Mouse (Mus musculus) ZHBTc4 (cell line): ENCODE data around the gene March9.
A peak's percentile ranks its signal among the peaks of the same experiment; 100 is the strongest.
"Not testable (repeated sequence)": the region's sequence is repeated elsewhere in the genome, so short reads cannot be mapped to it uniquely, and the experiment has no call there.

ENCODE experiments used
- DNase-seq: peaks from one replicate; pipeline ENCODE4 v3.0.0-alpha.2; 2011; ENCODE audit warnings: low read depth, low spot score

Gene March9

GRCm38 (mm10) chr10:127063239-127063872, 3.4 kb upstream of the March9 start, which contains the start of gene Cdk4:
Gene Cdk4, plus strand, starts transcription at chr10:127063534.
- DNase-seq = peak; percentile 99

- DNase-seq = no peak
Measured at GRCm38 (mm10) chr10:127062503-127062902, 2.5 kb upstream of the March9 start.

- not testable (repeated sequence) for DNase-seq
Measured at GRCm38 (mm10) chr10:127062101-127062500, 2.1 kb upstream of the March9 start.

- no peak for DNase-seq
Measured at GRCm38 (mm10) chr10:127061513-127061912, 1.5 kb upstream of the March9 start.

GRCm38 (mm10) chr10:127061085-127061484, 1.1 kb upstream of the March9 start:
- DNase-seq = no peak

DNA sequence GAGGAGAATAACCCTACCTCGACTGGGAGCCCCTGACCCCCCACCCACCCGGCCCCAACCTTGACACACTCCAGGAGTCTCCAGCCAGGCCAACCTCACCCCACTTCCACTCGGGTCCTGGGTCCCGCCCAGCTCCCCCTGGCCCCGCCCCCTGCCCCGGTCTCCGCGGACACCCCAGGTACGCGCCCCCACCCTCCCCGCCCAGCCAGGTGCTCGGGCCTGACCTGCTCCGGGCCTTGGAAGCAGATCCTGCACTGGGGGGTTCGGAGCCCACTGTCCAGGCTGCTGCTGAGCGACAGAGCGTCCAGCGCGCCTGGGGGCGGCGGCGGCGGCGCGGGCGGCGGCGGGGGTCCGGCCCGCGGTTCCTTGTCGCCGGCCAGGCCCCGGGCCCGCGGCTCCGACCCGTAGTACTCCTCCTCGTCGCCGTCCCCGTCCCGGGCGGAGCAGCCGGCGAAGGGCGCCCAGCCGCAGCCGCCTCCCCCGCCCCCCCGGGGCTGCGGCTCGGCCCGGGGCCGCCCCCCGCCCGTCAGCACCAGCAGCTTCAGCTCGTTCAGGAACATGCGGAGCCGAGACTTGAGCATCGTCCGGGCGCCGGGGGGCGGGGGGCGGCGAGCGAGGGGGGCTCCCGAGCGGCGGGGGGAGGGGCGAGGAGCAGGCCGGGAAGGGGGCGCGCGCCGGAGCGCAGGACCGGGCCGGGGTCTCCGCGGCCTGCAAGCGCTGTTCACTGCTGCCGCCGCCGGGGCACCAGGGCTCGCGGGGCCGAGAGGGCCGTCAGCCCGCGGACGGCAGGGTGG, 613 bp downstream of the March9 start:
- DNase-seq = peak; percentile 16

GRCm38 (mm10) chr10:127058708-127059107, 1.3 kb downstream of the March9 start:
- DNase-seq = no peak

DNA sequence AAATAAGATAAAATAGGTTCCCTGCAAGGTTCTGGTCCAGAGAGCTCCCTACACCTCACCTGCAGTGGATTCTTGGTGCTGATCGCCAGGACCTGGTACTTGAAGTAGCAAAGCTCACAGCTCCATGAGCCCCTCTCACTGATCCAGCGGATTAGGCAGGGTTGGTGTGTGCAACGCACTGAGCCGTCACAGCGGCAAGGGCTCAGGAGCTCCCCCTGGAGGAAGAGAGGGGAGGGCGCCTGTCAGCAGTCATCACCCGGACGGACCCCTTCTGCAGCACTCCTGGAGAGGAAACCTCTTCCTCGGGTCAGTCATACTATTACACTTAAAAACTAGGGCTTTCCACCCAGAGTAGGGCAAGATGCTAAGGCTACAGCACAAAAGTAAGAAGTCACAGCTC, 1.8 kb downstream of the March9 start:
- peak; percentile 90 for DNase-seq

GRCm38 (mm10) chr10:127056490-127056889, 3.5 kb downstream of the March9 start:
- DNase-seq = peak; percentile 13

DNA sequence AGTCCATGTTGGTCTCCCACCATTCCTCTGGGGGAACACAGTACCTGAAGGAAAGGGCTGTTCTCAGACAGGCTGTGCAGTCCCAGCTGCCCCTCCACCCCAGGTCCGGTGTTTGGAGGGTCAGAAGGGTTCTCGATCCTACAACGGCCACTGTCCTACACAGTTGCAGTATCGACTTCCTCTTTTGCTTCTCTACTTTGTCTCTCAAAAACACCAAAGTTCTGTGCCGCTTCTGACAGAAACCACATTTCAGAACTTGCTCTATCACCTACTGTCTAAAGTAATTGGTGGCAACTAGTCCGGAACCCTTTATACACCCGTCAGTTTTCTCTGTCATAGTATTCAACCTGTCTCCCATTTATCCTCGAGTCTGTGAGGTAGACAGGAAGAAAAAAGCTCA, 4.6 kb downstream of the March9 start:
- DNase-seq = no peak

DNA sequence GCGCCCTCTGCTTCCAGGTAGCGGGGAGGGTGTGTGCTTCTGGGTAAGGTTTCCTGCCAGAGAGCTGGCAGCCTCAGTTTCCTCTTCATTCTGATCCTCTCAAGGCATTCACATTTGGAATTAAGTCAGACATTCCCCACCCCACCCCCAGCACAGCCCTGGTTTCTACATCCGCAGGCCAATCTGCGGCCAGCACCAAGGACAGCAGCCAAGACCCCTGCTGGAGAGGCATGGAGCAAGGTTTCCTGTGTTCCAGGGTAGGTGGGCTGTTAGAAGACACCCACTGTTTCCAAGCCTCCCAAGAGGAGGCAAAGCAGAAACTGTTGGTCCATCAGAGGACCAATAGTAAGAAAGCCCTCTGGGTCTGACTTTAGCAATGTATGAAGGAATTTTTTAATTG, 5.3 kb downstream of the March9 start:
- DNase-seq = peak; percentile 55

DNA sequence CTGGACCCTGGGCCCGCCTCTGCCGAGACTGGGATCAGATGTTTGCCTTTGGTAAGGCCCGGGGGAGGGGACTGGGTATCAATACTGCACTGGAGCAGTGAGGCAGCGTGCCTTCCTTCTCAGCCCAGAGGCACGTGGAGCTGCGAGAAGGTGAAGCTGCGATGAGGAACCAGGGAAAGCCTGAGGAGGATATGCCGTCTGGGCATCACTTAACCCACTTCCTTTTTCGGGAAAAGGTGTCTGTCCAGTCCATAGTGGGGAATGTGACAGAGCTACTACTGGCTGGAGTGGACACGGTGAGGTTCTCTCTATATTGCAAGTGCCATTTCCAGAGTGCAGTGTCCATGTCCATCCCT, 9.9 kb downstream of the March9 start:
- DNase-seq = no peak

DNA sequence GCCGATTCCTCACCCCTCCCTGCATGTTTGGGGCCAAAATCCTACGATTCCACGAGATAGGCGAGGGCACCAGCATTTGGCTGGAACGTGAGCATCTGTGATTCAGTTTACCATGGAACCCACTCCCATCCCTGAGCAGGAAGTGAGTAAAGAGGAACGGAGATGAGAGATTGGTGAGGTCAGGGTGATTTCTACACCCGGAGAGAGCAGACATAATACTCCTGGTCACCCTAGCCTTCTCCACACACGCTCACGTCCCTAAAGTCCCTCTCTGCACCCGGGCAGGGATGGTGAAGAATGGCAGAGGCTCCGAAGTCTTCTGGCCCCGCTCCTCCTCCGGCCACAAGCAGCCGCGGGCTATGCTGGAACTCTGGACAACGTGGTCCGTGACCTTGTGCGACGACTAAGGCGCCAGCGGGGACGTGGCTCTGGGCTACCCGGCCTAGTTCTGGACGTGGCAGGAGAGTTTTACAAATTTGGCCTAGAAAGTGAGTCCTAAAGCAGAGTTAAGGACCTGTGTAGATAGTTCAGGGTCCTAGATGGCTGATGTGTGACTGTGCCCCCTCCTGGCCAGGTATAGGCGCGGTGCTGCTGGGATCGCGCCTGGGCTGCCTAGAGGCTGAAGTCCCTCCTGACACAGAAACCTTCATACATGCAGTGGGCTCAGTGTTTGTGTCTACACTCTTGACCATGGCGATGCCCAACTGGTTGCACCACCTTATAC, 10.4 kb downstream of the March9 start:
- DNase-seq = no peak

- no peak for DNase-seq
Measured at GRCm38 (mm10) chr10:127048608-127049394, 11.2 kb downstream of the March9 start.

GRCm38 (mm10) chr10:127047954-127048353, 12.0 kb downstream of the March9 start, which contains the start of gene Cyp27b1:
Gene Cyp27b1, plus strand, starts transcription at chr10:127048250.
- no peak for DNase-seq

GRCm38 (mm10) chr10:127043187-127043586, 16.8 kb downstream of the March9 start:
- DNase-seq = no peak

DNA sequence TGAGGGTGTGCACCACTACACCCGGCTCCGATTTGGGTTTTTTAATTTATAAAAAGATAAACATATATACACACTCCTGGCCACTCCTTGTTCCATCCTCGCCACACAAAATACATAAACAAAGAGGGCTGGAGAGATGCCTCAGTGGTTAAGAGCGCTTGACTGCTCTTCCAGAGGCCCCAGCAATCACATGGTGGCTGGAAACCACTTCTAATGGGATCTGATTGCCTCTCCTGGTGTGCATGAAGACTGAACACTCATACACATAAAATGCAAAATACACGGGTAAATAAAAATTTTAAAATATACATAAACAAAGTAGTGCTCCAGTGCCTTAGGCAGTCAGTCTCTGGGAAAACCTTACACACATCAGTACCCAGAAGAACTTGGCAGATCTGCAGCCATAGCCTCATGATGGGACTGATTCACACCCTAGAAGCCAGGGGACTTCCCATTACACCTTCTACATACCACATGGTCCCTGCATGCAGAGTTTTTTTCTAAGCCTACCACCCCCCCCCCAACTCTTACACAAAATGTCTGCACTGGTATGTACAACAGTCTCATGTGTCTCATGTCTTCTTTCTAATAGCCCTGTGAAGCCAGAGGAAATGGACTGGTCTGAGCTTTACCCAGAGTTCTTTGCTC, 17.4 kb downstream of the March9 start:
- no peak for DNase-seq

DNA sequence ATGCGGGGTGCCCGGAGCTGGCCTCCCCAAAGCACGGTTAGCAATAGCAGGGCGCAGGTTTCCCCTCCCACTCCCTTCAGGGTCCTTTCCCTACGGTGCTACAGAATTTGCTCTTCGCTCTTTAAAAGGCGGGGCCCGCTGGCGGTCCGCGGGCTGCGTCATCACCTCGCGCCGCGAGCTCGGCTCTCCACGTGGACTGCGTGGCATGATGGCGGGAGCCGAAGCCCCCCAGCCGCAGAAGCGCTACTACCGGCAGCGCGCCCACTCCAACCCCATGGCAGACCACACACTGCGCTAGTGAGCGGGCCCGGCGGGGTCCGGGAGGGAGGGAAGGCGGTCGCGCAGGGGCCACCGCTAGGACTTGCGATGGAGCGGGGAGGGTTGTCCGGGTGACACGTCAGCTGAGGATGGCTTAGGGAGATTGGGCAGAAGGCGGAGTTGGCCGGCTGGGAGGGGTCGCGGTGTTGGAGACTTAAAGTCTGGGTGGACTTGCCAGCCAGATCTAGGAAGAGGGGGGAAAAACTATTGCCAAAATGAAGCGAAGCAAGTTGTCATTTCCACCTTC, 18.1 kb downstream of the March9 start:
- peak; percentile 96 for DNase-seq

DNA sequence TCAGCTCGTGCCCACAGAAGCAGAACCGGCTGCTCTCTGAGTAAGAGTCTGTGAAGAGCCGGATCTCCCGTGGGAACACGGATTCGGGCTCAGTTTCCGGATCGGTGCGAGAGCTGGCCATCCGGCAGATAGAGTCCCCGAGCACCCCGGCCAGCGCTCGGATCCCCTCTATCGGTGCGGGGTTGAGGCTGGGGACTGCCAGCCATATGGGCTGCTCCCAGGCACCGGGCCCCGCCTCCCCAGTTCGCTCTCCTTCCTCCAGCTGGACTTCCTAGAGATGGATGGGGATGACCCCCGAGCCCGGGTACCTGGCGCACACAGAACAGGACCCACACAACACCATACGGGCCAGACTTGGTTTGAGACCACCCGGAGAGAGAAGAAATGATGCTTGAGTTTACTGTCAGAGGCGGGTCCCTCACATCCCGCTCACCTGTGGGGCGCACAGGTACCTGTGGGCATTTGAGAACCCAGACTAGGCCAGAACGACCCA, 18.7 kb downstream of the March9 start, which contains the start of the genes Mettl1 and Eef1akmt3:
Gene Mettl1 (plus strand): TSS at position 141 of the 493 bp plus-strand sequence.
Gene Eef1akmt3 (minus strand): TSS at position 240 of the 493 bp plus-strand sequence.
- peak; percentile 38 for DNase-seq

DNA sequence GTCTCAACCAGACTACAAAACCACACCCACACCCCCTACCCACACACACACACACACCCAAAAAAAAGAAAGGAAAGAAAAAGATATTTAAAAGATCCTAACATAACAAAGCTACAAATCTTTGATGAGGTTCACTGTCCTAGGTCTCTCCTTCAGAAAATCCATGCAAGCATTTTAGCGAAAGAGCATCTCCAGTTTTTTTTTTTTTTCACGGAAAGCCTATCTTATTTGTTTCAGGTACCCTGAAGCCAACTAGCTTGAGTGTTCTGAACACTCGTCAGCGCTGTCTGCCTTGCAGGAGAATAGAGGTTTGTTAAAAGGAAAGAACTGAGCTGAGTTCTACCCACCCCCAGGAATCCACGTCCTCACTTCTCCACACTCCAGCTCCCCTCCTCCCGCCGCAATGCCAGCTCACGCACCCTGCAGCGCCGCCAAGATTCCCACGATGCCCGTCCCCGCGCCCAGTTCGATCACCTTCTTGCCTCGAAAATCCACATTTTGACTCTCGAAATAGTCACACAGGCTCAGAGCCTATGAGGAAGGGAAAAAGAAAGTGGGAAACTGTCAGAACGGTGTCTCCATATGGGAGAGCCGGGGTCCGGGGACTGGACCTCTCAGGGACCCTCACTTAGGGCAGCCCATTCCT, 19.3 kb downstream of the March9 start:
- DNase-seq = no peak
